Mouse (Mus musculus) CH12.LX (cell line): ENCODE results near the gene Slc16a12.

ENCODE experiments used
- CHD1 ChIP-seq: IDR thresholded peaks from 2 replicates; pipeline ENCODE4 v1.6.1; 2012; ENCODE audit warnings: low read depth, low read length, improper control_type of control experiment, inconsistent platforms
- CHD2 ChIP-seq: IDR thresholded peaks from 2 replicates; pipeline ENCODE4 v1.6.1; 2011; ENCODE audit warnings: low read length, improper control_type of control experiment
- ELF1 ChIP-seq: IDR thresholded peaks from 2 replicates; pipeline ENCODE4 v1.6.1; 2014; ENCODE audit warnings: low read depth, mild to moderate bottlenecking, inconsistent platforms, low read length, improper control_type of control experiment
- EP300 ChIP-seq: IDR thresholded peaks from 2 replicates; pipeline ENCODE4 v1.6.1; 2011; ENCODE audit warnings: low read length, improper control_type of control experiment
- ETS1 ChIP-seq: conservative IDR thresholded peaks from 2 replicates; pipeline ENCODE4 v1.6.1; 2012; ENCODE audit warnings: low read depth, mild to moderate bottlenecking, inconsistent platforms, low read length, improper control_type of control experiment, moderate library complexity
- MAX ChIP-seq: IDR thresholded peaks from 2 replicates; pipeline ENCODE4 v1.6.1; 2011; ENCODE audit warnings: low read length, improper control_type of control experiment
- POLR2A ChIP-seq: IDR thresholded peaks from 2 replicates; pipeline ENCODE4 v1.6.1; 2011; ENCODE audit warnings: low read depth, mild to moderate bottlenecking, improper control_type of control experiment, low read length
- SMC3 ChIP-seq: IDR thresholded peaks from 2 replicates; pipeline ENCODE4 v1.6.1; 2011; ENCODE audit warnings: low read depth, low read length, improper control_type of control experiment
- USF2 ChIP-seq: conservative IDR thresholded peaks from 2 replicates; pipeline ENCODE4 v1.6.1; 2011; ENCODE audit warnings: low read depth, low read length, improper control_type of control experiment
- ZC3H11A ChIP-seq: IDR thresholded peaks from 2 replicates; pipeline ENCODE4 v1.6.1; 2012; ENCODE audit warnings: low read depth, mild to moderate bottlenecking, inconsistent platforms, low read length, improper control_type of control experiment
- ZMIZ1 ChIP-seq: IDR thresholded peaks from 2 replicates; pipeline ENCODE4 v1.6.1; 2012; ENCODE audit warnings: low read depth, mild to moderate bottlenecking, inconsistent platforms, low read length, improper control_type of control experiment

DNA sequence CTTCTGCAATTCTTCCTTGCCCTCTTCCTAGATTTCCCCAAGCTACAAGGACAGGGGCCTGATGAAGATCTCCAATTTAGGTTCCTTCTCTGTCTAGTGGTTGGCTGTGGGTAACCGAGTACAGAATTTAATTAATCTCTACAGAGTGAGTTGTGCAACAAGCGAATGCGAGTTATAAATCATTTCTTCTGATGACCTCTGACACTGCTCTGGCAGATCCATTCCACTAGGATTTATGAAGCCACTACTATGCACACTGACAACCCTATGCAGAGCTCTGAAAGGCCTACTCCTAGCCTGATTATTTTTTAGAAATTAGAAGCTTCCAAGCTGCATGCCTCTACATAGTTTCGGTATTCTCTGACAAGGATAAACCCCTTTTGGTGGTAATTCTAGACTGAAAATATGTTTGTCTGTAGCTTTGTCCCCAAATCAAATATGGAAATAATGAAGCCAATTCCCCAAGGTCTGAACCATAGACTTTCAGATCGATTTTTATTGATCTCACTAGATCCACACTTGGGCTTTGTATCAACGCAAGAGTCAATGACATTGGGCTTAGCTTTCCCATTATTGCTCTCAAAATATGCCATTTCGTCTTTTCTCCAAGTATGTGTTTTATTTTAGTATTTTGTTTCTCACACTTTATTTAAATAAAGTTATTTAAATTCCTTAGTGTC, 9.6 kb upstream of the Slc16a12 start:
- TF ChIP-seq ETS1 = no peak
- no peak for TF ChIP-seq CHD2
- no peak for TF ChIP-seq EP300
- TF ChIP-seq USF2 = no peak
- TF ChIP-seq ELF1 = no peak
- TF ChIP-seq POLR2A = no peak
- TF ChIP-seq SMC3 = no peak
- TF ChIP-seq ZC3H11A = no peak
- no peak for TF ChIP-seq MAX
- no peak for TF ChIP-seq CHD1
- TF ChIP-seq ZMIZ1 = no peak
